Mouse (Mus musculus): ENCODE measurements around the gene Slc28a1. TPM values are rescaled to one million over a fixed set of nuclear protein-coding genes. Genes with fewer than 3 reads are reported as not detected.

The Slc28a1 gene
- not detected in 2 replicates for polyA plus RNA-seq (2015; fragmentation: Nextera tagmentation; extraction: Ambion mirVana)

GRCm38 (mm10) chr7:81114555-81114954 is at the start of gene Slc28a1:
Gene Slc28a1, plus strand, starts transcription at chr7:81114799.
- 75% methylated on average over 6 of the region's 6 CpGs for WGBS
- no peaks in the 10 kb centered on the region for H3K9me3 ChIP-seq
- H3K4me3 ChIP-seq = no peak within 1 kb of the TSS
- H3K4me2 ChIP-seq = no peak within 1 kb of the TSS
- no peak within 1 kb of the TSS for H3K9ac ChIP-seq
- ATAC-seq (ENCODE audit: low FRiP score, low read depth) = no peak
- H3K27ac ChIP-seq (replicated peaks) = no peak within 1 kb of the TSS
- H3K36me3 ChIP-seq = no peaks in the 10 kb centered on the region
- no peaks in the 10 kb centered on the region for H3K27me3 ChIP-seq
- peaks cover 5% of the 10 kb centered on the region; the same call in 1 of the 2 replicates for H3K4me1 ChIP-seq (replicated peaks)

- Histone ChIP-seq H3K9me3 (no peaks in the 10 kb centered on the region), H3K36me3 (no peaks in the 10 kb centered on the region), H3K4me1 (replicated peaks) (no peaks in the 10 kb centered on the region), H3K4me2 (no peak overlapping the region), H3K27me3 (no peaks in the 10 kb centered on the region), H3K9ac (no peak overlapping the region), H3K27ac (replicated peaks) (no peak overlapping the region), H3K4me3 (no peak overlapping the region)
- no peak for ATAC-seq (ENCODE audit: low FRiP score, low read depth)
- WGBS = 40% methylated on average over 6 of the region's 6 CpGs
Observed at GRCm38 (mm10) chr7:81066714-81067113, 47.9 kb upstream of the Slc28a1 start.

GRCm38 (mm10) chr7:81072463-81072862 is 42.1 kb upstream of the Slc28a1 start:
- ATAC-seq (ENCODE audit: low FRiP score, low read depth) = no peak
- no peak overlapping the region for H3K4me2 ChIP-seq
- H3K4me3 ChIP-seq = no peak overlapping the region
- no peaks in the 10 kb centered on the region for H3K4me1 ChIP-seq (replicated peaks)
- no peaks in the 10 kb centered on the region for H3K36me3 ChIP-seq
- no peak overlapping the region for H3K27ac ChIP-seq (replicated peaks)
- H3K9ac ChIP-seq = no peak overlapping the region
- 64% methylated on average over 5 of the region's 5 CpGs for WGBS
- H3K27me3 ChIP-seq = no peaks in the 10 kb centered on the region
- H3K9me3 ChIP-seq = no peaks in the 10 kb centered on the region

GRCm38 (mm10) chr7:81073273-81073672 is 41.3 kb upstream of the Slc28a1 start:
- no peaks in the 10 kb centered on the region for H3K36me3 ChIP-seq
- WGBS = 83% methylated on average over 5 of the region's 5 CpGs
- H3K4me2 ChIP-seq = no peak overlapping the region
- H3K9me3 ChIP-seq = no peaks in the 10 kb centered on the region
- no peaks in the 10 kb centered on the region for H3K4me1 ChIP-seq (replicated peaks)
- H3K4me3 ChIP-seq = no peak overlapping the region
- no peak overlapping the region for H3K9ac ChIP-seq
- no peak overlapping the region for H3K27ac ChIP-seq (replicated peaks)
- no peaks in the 10 kb centered on the region for H3K27me3 ChIP-seq
- ATAC-seq (ENCODE audit: low FRiP score, low read depth) = no peak

- Histone ChIP-seq H3K27me3 (no peaks in the 10 kb centered on the region), H3K4me2 (no peak overlapping the region), H3K36me3 (no peaks in the 10 kb centered on the region), H3K9me3 (no peaks in the 10 kb centered on the region), H3K4me3 (no peak overlapping the region), H3K27ac (replicated peaks) (no peak overlapping the region), H3K9ac (no peak overlapping the region), H3K4me1 (replicated peaks) (no peaks in the 10 kb centered on the region)
- no peak for ATAC-seq (ENCODE audit: low FRiP score, low read depth)
- WGBS = 65% methylated on average over 9 of the region's 9 CpGs
Observed at GRCm38 (mm10) chr7:81074546-81074945, 40.1 kb upstream of the Slc28a1 start.

- no peaks in the 10 kb centered on the region for H3K27me3 ChIP-seq
- no peak for ATAC-seq (ENCODE audit: low FRiP score, low read depth)
- 69% methylated on average over 7 of the region's 7 CpGs for WGBS
Observed at GRCm38 (mm10) chr7:81075299-81075698, 39.3 kb upstream of the Slc28a1 start.

GRCm38 (mm10) chr7:81075732-81076131 is 38.9 kb upstream of the Slc28a1 start:
- Histone ChIP-seq H3K4me2 (no peak overlapping the region), H3K4me1 (replicated peaks) (no peaks in the 10 kb centered on the region)
- 90% methylated on average over 5 of the region's 5 CpGs for WGBS

More at GRCm38 (mm10) chr7:81075299-81075698, 39.3 kb upstream of the Slc28a1 start:
- H3K4me2 ChIP-seq = no peak overlapping the region
- no peaks in the 10 kb centered on the region for H3K36me3 ChIP-seq
- H3K4me3 ChIP-seq = no peak overlapping the region
- no peaks in the 10 kb centered on the region for H3K4me1 ChIP-seq (replicated peaks)
- no peak overlapping the region for H3K9ac ChIP-seq
- no peaks in the 10 kb centered on the region for H3K9me3 ChIP-seq
- H3K27ac ChIP-seq (replicated peaks) = no peak overlapping the region

GRCm38 (mm10) chr7:81077009-81077408 is 37.6 kb upstream of the Slc28a1 start:
- Histone ChIP-seq H3K4me2 (no peak overlapping the region), H3K27me3 (no peaks in the 10 kb centered on the region), H3K4me1 (replicated peaks) (peaks cover 3% of the 10 kb centered on the region; the same call in 1 of the 2 replicates), H3K9me3 (no peaks in the 10 kb centered on the region), H3K27ac (replicated peaks) (no peak overlapping the region), H3K4me3 (no peak overlapping the region), H3K36me3 (no peaks in the 10 kb centered on the region), H3K9ac (no peak overlapping the region)
- WGBS = 71% methylated on average over 6 of the region's 6 CpGs
- no peak for ATAC-seq (ENCODE audit: low FRiP score, low read depth)

More at GRCm38 (mm10) chr7:81075732-81076131, 38.9 kb upstream of the Slc28a1 start:
- H3K27ac ChIP-seq (replicated peaks) = no peak overlapping the region
- no peak for ATAC-seq (ENCODE audit: low FRiP score, low read depth)
- H3K4me3 ChIP-seq = no peak overlapping the region
- H3K27me3 ChIP-seq = no peaks in the 10 kb centered on the region
- no peak overlapping the region for H3K9ac ChIP-seq
- no peaks in the 10 kb centered on the region for H3K36me3 ChIP-seq
- H3K9me3 ChIP-seq = no peaks in the 10 kb centered on the region

GRCm38 (mm10) chr7:81078740-81079139 is 35.9 kb upstream of the Slc28a1 start:
- 89% methylated on average over 6 of the region's 6 CpGs for WGBS
- H3K9me3 ChIP-seq = no peaks in the 10 kb centered on the region
- H3K4me2 ChIP-seq = no peak overlapping the region
- no peak overlapping the region for H3K4me3 ChIP-seq
- H3K27ac ChIP-seq (replicated peaks) = no peak overlapping the region
- H3K27me3 ChIP-seq = no peaks in the 10 kb centered on the region
- H3K9ac ChIP-seq = no peak overlapping the region
- ATAC-seq (ENCODE audit: low FRiP score, low read depth) = no peak
- H3K36me3 ChIP-seq = no peaks in the 10 kb centered on the region
- peaks cover 3% of the 10 kb centered on the region; the same call in 1 of the 2 replicates for H3K4me1 ChIP-seq (replicated peaks)

GRCm38 (mm10) chr7:81093420-81093965 is 21.1 kb upstream of the Slc28a1 start:
- H3K27me3 ChIP-seq = no peaks in the 10 kb centered on the region
- no peak overlapping the region for H3K27ac ChIP-seq (replicated peaks)
- WGBS = 43% methylated on average over 18 of the region's 18 CpGs
- H3K36me3 ChIP-seq = no peaks in the 10 kb centered on the region
- no peak overlapping the region for H3K9ac ChIP-seq
- peak; percentile 51; the same call in 1 of the 2 replicates for ATAC-seq (ENCODE audit: low FRiP score, low read depth)
- no peak overlapping the region for H3K4me3 ChIP-seq
- H3K4me2 ChIP-seq = no peak overlapping the region
- no peaks in the 10 kb centered on the region for H3K9me3 ChIP-seq
- H3K4me1 ChIP-seq (replicated peaks) = no peaks in the 10 kb centered on the region

- Histone ChIP-seq H3K4me1 (replicated peaks) (no peaks in the 10 kb centered on the region), H3K27ac (replicated peaks) (no peak overlapping the region), H3K36me3 (no peaks in the 10 kb centered on the region), H3K9ac (no peak overlapping the region), H3K4me3 (no peak overlapping the region), H3K27me3 (no peaks in the 10 kb centered on the region), H3K4me2 (no peak overlapping the region), H3K9me3 (no peaks in the 10 kb centered on the region)
- no peak for ATAC-seq (ENCODE audit: low FRiP score, low read depth)
- WGBS = 72% methylated on average over 6 of the region's 6 CpGs
Observed at GRCm38 (mm10) chr7:81094104-81094757, 20.4 kb upstream of the Slc28a1 start.

- Histone ChIP-seq H3K9me3 (no peaks in the 10 kb centered on the region), H3K4me2 (no peak overlapping the region), H3K4me1 (replicated peaks) (no peaks in the 10 kb centered on the region), H3K27me3 (no peaks in the 10 kb centered on the region), H3K9ac (no peak overlapping the region), H3K36me3 (no peaks in the 10 kb centered on the region), H3K27ac (replicated peaks) (no peak overlapping the region), H3K4me3 (no peak overlapping the region)
- 85% methylated on average over 5 of the region's 5 CpGs for WGBS
- ATAC-seq (ENCODE audit: low FRiP score, low read depth) = no peak
Observed at GRCm38 (mm10) chr7:81100341-81100740, 14.3 kb upstream of the Slc28a1 start.

All from hindbrain, embryonic 15.5 days (tissue).